Mouse (Mus musculus) C2C12 (cell line): ENCODE data around the gene Atn1.

Source experiments
- CTCF ChIP-seq: IDR thresholded peaks from one replicate; pipeline ENCODE4 v1.5.1; 2011; ENCODE audit not compliant: control insufficient read depth, insufficient read depth, insufficient read length
- FOSL1 ChIP-seq: IDR thresholded peaks from one replicate; pipeline ENCODE4 v1.8.0; 2011; ENCODE audit warnings: mild to moderate bottlenecking, low read length; ENCODE audit not compliant: poor library complexity, insufficient read depth, severe bottlenecking
- MAX ChIP-seq: IDR thresholded peaks from one replicate; pipeline ENCODE4 v1.6.1; 2011; ENCODE audit warnings: mild to moderate bottlenecking, control low read depth
- MYOD1 ChIP-seq: IDR thresholded peaks from one replicate; pipeline ENCODE4 v1.6.1; 2011; ENCODE audit warnings: low read depth; ENCODE audit not compliant: control insufficient read depth, insufficient read length
- MYOG ChIP-seq: IDR thresholded peaks from one replicate; pipeline ENCODE4 v1.6.1; 2011; ENCODE audit not compliant: control insufficient read depth, insufficient read length; ENCODE audit errors: extremely low read depth
- USF1 ChIP-seq: IDR thresholded peaks from one replicate; pipeline ENCODE4 v1.6.1; 2011; ENCODE audit warnings: low read depth, mild to moderate bottlenecking, control low read depth, moderate library complexity

DNA sequence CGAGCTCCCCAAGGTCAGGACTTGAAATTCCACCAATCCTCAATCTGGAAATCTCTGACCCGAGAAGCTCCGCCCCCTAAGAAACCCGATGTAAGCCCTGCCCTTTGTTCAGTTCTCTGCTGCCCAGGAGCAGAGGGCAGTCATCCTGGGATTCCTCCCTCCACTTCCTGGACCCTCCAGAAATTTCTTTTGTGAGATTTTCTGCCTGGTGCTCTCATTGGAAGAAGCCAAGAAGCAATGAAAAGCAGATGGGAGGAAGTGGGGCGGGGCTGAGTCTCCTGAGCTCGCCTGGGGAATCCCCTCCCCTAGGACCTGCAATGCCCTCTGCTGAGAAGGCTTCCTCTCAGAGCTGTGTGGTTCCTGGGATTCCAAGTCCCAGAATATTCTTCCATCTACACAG is 26.1 kb upstream of the Atn1 start:
- TF ChIP-seq CTCF: no peak
- no peak for TF ChIP-seq MYOG
- no peak for TF ChIP-seq USF1
- TF ChIP-seq MYOD1: no peak
- TF ChIP-seq FOSL1: no peak
- TF ChIP-seq MAX: no peak
